Mouse (Mus musculus) lung, embryonic 14.5 days (tissue): ENCODE data around the gene Kdm5a. TPM values are rescaled to one million over a fixed set of nuclear protein-coding genes. Genes with fewer than 3 reads are reported as not detected.

Experiments used
- ATAC-seq: fragments of 200-750 bp; cut with Nextera tagmentation; 2 replicates; pipeline ENCODE4 v1.8.0; 2017; ENCODE audit warnings: mild to moderate bottlenecking, moderate TSS enrichment, moderate library complexity; ENCODE audit not compliant: insufficient read depth
- DNase-seq: peaks from one replicate; pipeline ENCODE4 v3.0.0-alpha.2; 2015
- H3K27ac ChIP-seq: fragments of 300-500 bp; sonication (generic); 2 replicates; pipeline ENCODE4 v1.5.1; 2014; ENCODE audit warnings: low read depth, mild to moderate bottlenecking, moderate library complexity
- H3K27me3 ChIP-seq: fragments of 300-500 bp; sonication (generic); 2 replicates; pipeline ENCODE4 v1.6.1; 2014; ENCODE audit warnings: low read length, control low read depth; ENCODE audit not compliant: insufficient read depth
- H3K36me3 ChIP-seq: fragments of 300-500 bp; sonication (generic); 2 replicates; pipeline ENCODE4 v1.6.1; 2014; ENCODE audit warnings: control low read depth; ENCODE audit not compliant: insufficient read depth
- H3K4me1 ChIP-seq: fragments of 300-500 bp; sonication (generic); 2 replicates; pipeline ENCODE4 v1.6.1; 2014; ENCODE audit warnings: antibody characterized with exemption, control low read depth; ENCODE audit not compliant: insufficient read depth
- H3K4me2 ChIP-seq: fragments of 300-500 bp; sonication (generic); 2 replicates; pipeline ENCODE4 v1.6.1; 2014; ENCODE audit warnings: mild to moderate bottlenecking
- H3K4me3 ChIP-seq: fragments of 300-500 bp; sonication (generic); 2 replicates; pipeline ENCODE4 v1.5.1; 2014; ENCODE audit warnings: low read depth, low read length
- H3K9ac ChIP-seq: fragments of 300-500 bp; sonication (generic); 2 replicates; pipeline ENCODE4 v1.6.1; 2014
- H3K9me3 ChIP-seq: fragments of 300-500 bp; sonication (generic); 2 replicates; pipeline ENCODE4 v1.6.1; 2016; ENCODE audit warnings: low read depth, low read length, control low read depth
- CTCF ChIP-seq: IDR thresholded peaks from 2 replicates; pipeline ENCODE4 v1.5.1; 2016; ENCODE audit warnings: antibody characterized with exemption, low read depth
- WGBS: fragments of 180-500 bp; shearing (Covaris S2); extraction: QIAGEN DNeasy Blood & Tissue Kit; methylation state at CpG from one replicate; pipeline ENCODE4 v1.1.7; 2014; 5-methylcytosine and 5-hydroxymethylcytosine counted together
- polyA plus RNA-seq: library from polyadenylated mRNA; unstranded; fragments of >200 nt; fragmentation: Nextera tagmentation; extraction: Ambion mirVana; gene quantifications from 2 replicates; pipeline ENCODE4 v1.2.1, GENCODE M21; 2014

Gene Kdm5a
- polyA plus RNA-seq, 1 experiment from 2014 or later = 46.3 TPM

DNA sequence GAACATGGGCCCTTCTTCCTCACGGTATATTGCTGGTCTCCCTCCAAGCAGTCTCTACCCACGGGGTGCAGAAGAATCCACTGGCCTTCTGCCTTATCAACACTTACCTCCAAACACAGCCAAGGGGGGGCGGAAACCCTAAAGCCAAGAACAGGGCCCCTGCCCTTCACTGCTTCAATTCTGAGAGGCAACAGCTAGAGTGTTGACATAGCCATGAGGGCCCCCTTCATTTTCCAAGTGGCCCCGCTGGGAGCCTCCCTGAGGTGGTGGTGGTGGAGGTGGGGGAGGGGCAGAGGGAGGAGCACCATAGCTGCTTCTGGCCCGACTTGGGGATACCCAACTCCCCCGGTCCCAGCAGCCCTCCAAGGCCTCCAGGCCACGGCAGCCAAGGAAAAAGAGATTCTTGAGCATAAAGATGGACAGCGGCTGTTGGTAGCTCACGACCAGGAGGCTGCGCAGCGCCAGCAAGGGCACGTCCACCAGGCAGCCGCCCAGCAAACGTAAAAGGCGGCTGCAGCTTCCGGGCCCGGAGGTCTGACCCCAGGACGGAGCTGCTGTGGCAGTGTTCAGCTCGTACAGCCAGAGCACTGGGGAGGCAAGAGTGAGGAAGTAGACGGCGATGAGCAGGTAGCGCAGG, 128.1 kb downstream of the Kdm5a start:
- Histone ChIP-seq H3K9ac (no peak overlapping the region), H3K4me3 (peak overlapping the region; percentile 59), H3K36me3 (no peaks in the 10 kb centered on the region), H3K4me2 (peak overlapping the region; percentile 99), H3K4me1 (0 out of 2 replicates have a peak, but pooled peaks cover 9% of the 10 kb centered on the region), H3K27me3 (peaks cover 26% of the 10 kb centered on the region), H3K9me3 (no peaks in the 10 kb centered on the region), H3K27ac (no peak overlapping the region)
- DNase-seq (peak; percentile 53), ATAC-seq (peak; percentile 51; the same call in 1 of the 2 replicates)
- WGBS = 8% methylated on average over 22 of the region's 22 CpGs
- no peak for TF ChIP-seq CTCF

DNA sequence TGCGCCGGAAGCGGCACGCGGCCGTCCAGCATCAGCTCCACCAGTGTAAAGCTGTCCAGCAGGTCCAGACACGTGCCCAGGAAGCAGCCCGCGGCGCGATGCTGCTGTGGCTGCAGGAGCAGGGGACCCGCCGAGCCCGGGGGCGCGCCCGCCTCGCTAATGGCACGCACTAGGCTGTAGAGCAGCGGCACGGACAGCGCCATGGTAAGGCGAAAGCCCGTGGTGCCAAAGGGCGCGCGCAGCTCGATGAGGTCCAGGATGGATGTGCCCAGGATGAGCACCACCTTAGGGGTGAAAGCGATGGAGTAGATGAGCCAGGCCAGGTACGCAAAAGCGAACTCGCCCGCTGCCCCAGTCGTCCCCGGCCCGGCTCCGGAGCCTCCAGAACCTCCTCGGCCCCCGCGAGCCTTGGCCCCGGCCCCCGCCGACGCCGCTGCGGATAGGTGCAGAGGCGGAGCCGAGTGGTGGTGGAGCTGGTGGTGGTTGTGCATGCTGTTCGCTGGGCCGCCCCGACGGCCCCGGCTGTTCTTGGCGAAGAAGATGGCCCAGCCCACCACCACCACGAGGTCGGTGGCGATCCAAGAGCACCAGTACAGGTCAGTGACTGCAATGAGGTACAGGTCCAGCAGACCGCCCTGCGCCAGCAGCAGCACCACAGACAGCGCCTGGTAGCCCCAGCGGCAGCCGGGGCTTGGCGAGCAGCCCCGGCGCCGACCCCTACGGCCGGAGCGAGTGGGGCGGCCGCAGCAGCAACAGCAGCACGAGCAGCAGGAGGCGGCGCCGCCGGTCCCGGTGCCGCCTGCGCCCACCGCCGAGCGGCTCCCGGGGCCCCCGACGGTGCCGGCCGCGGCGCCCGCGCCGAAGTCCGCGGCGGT, 128.8 kb downstream of the Kdm5a start:
- Histone ChIP-seq H3K9ac (peak overlapping the region; percentile 49), H3K27me3 (peaks cover 26% of the 10 kb centered on the region), H3K36me3 (no peaks in the 10 kb centered on the region), H3K4me2 (peak overlapping the region; percentile 99), H3K27ac (no peak overlapping the region), H3K9me3 (no peaks in the 10 kb centered on the region), H3K4me1 (0 out of 2 replicates have a peak, but pooled peaks cover 9% of the 10 kb centered on the region), H3K4me3 (peak overlapping the region; percentile 59)
- WGBS = under 1% methylated on average over 94 of the region's 95 CpGs
- peak; percentile 55; the same call in 1 of the 2 replicates for ATAC-seq
- peak; percentile 73 for DNase-seq
- no peak for TF ChIP-seq CTCF

DNA sequence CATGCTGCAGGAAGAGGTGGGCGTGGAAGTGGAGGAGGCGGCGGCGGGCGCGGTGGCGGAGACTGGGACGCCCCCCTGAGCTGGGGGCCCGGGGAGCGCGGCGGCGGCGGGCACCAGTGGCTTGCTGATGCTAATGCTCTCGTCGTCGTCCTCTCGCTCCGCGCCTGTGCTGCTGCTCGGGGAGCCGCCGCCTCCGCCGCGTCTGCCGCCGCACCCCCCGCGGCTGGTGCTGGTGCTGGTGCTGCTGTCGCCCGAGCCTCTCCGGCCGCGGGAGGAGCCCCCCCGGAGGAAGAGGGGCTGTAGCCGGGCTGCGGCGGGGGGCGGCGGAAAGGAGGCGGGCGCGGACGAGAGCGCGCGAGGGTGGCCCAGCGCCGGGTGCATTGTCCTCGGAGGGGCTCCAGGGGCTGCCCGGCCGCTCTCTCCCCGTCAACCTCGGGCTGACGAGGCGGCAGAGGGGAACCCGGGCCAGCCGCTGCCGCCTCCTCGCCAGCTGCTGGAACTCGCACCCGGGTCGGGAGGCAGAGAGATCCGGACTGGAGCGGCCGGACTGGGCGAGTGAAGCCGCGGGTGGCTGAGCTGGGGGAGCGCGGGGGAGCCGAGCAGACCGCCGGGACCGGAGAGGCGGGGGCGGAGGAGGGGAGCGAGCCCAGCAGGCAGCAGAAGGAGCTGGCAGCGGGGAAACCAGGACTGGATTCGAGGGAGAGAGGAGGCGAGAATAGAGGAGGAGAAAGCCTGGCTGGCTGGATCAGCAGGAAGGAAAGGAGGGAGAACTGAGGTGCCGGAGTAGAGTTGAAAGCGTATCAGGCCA, 129.7 kb downstream of the Kdm5a start, which contains the start of gene Tmem121b:
Gene Tmem121b, minus strand, starts transcription at position 434 of the 808 bp plus-strand sequence.
- peak; percentile 82 for DNase-seq
- 0 out of 2 replicates have a peak, but pooled peaks cover 9% of the 10 kb centered on the region for H3K4me1 ChIP-seq
- H3K4me3 ChIP-seq = peak within 1 kb of the TSS; percentile 59
- H3K36me3 ChIP-seq = no peaks in the 10 kb centered on the region
- TF ChIP-seq CTCF = no peak
- no peak within 1 kb of the TSS for H3K27ac ChIP-seq
- WGBS = under 1% methylated on average over 74 of the region's 84 CpGs
- H3K4me2 ChIP-seq = peak within 1 kb of the TSS; percentile 99
- H3K9ac ChIP-seq = peak within 1 kb of the TSS; percentile 49
- no peaks in the 10 kb centered on the region for H3K9me3 ChIP-seq
- H3K27me3 ChIP-seq = peaks cover 26% of the 10 kb centered on the region
- peak; percentile 77 for ATAC-seq

Other genes starting within 250 kb of the Kdm5a start
- gene D330020A13Rik, start 69.8 kb upstream of the Kdm5a start, polyA plus RNA-seq = not detected in 2 replicates
- gene B4galnt3, start 69.6 kb upstream of the Kdm5a start, polyA plus RNA-seq = 0.08 and 0.09 TPM in 2 replicates
- 24.8 and 26.5 TPM in 2 replicates for gene Ccdc77, start 250 bp downstream of the Kdm5a start, polyA plus RNA-seq
- 3.1 and 3.3 TPM in 2 replicates for gene Il17ra, start 99.1 kb downstream of the Kdm5a start, polyA plus RNA-seq
- 0.14 and 0.17 TPM in 2 replicates for gene Tmem121b, start 129.7 kb downstream of the Kdm5a start, polyA plus RNA-seq
- gene Hdhd5, start 167.2 kb downstream of the Kdm5a start, polyA plus RNA-seq = 13.9 and 15.6 TPM in 2 replicates